Mouse (Mus musculus) spleen, adult 18-20 months (tissue): ENCODE results near the gene Tomm40.

Experiments used
- DNase-seq, 2 experiments: peaks; one replicate each; pipeline ENCODE4 v3.0.0; 2022; ENCODE audit warnings: mixed read lengths in 2 of 2

Gene Tomm40

GRCm38 (mm10) chr7:19715239-19716054 is at the start of gene Tomm40:
Gene Tomm40 (minus strand): TSS chr7:19715438.
- peak; percentile 95 to 99 for DNase-seq

GRCm38 (mm10) chr7:19764581-19764980 is 49.3 kb upstream of the Tomm40 start:
- no peak for DNase-seq

GRCm38 (mm10) chr7:19763829-19764477 is 48.7 kb upstream of the Tomm40 start:
- DNase-seq = no peak

- DNase-seq = no peak
Observed at GRCm38 (mm10) chr7:19762283-19762682, 47.0 kb upstream of the Tomm40 start.

GRCm38 (mm10) chr7:19760021-19760420 is 44.8 kb upstream of the Tomm40 start:
- DNase-seq = no peak

GRCm38 (mm10) chr7:19758623-19759022 is 43.4 kb upstream of the Tomm40 start:
- no peak for DNase-seq

- DNase-seq = no peak
Observed at GRCm38 (mm10) chr7:19755851-19756786, 40.9 kb upstream of the Tomm40 start.

GRCm38 (mm10) chr7:19755008-19755407 is 39.8 kb upstream of the Tomm40 start:
- no peak for DNase-seq

GRCm38 (mm10) chr7:19754065-19754464 is 38.8 kb upstream of the Tomm40 start:
- DNase-seq = no peak

GRCm38 (mm10) chr7:19753587-19753986 is 38.3 kb upstream of the Tomm40 start:
- no peak for DNase-seq

- no peak for DNase-seq
Observed at GRCm38 (mm10) chr7:19752652-19753051, 37.4 kb upstream of the Tomm40 start.

- no peak for DNase-seq
Observed at GRCm38 (mm10) chr7:19751070-19751383, 35.8 kb upstream of the Tomm40 start.

- peak; percentile 48 to 56 for DNase-seq
Observed at GRCm38 (mm10) chr7:19750217-19751069, 35.2 kb upstream of the Tomm40 start, which contains the start of gene Nectin2. Gene Nectin2 (minus strand): TSS chr7:19750483.

- peak; percentile 67 to 70 for DNase-seq
Observed at GRCm38 (mm10) chr7:19749389-19750216, 34.4 kb upstream of the Tomm40 start.

- no peak for DNase-seq
Observed at GRCm38 (mm10) chr7:19748219-19749195, 33.3 kb upstream of the Tomm40 start.

GRCm38 (mm10) chr7:19747420-19748218 is 32.4 kb upstream of the Tomm40 start:
- no peak for DNase-seq

- DNase-seq = no peak
Observed at GRCm38 (mm10) chr7:19746426-19747201, 31.4 kb upstream of the Tomm40 start.

- DNase-seq = no peak
Observed at GRCm38 (mm10) chr7:19745971-19746370, 30.7 kb upstream of the Tomm40 start.
